Mouse (Mus musculus): ENCODE results near the gene Ccdc87.

DNA sequence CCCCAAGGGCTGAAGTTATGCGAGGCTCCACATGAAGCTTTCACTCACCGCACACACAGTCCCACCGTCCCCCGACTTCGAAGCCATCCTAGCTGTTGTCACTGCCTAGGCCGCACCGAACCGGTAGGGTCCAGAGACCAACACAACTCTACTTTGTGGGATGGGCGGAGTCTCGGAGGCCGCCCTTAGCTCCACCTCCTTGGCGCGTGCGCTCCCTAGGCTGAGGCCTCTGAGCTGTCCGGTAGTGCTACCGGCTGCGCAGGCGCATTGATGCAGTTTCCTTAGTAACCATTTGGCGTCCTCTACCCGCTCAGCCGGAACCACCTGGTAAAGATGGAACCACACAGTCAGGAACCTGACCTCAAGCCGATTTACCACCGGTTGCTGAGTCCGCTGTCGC, at the start of gene Ccdc87, which contains the start of gene Ccs:
- TF ChIP-seq CTCF (IDR thresholded peaks at IDR 0.05; ENCODE audit: low read depth, low read length) (no peak), TAL1 (conservative IDR thresholded peaks at IDR 0.05; ENCODE audit: low read depth, low read length) (no peak), GATA1 (IDR thresholded peaks at IDR 0.05; ENCODE audit: borderline replicate concordance, low read length) (no peak), POLR2AphosphoS5 (IDR thresholded peaks at IDR 0.05; ENCODE audit: insufficient replicate concordance, low read depth, low read length) (no peak), GATA2 (IDR thresholded peaks at IDR 0.05; ENCODE audit: borderline replicate concordance, low read depth, low read length) (no peak)

All from G1E (cell line).